In the genomic region with DNA sequence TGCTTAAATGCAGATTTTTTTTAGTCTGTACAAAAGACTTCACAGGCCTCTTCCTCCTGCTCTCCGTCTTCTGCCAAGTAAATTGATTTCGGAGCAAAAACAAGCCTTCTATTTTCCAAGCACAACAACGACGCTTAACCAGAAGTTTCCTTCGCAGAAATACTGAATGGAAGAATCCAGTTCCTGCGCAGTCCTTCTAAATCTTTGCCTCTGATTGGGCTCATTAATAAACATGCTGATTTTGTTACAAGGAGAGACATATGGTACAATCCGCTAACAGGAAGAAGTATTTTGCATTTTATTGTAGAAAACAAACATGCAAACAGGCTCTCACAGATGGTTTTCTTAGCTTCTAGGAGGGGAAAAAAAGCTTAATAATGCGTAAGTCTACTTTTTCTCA, we compare ENCODE assay signal across 20 mouse cellular contexts.
A peak's percentile ranks its signal among the peaks of the same experiment; 100 is the strongest.
DNase-seq lines count a peak whose midpoint lies in the region; ATAC-seq and TF ChIP-seq lines count a peak whose summit lies in the region.
"Had no signal": no experiment of that assay in that cellular context is flagged by ENCODE, and none has a peak within 500 bp of the region (broad histone marks: within the 10 kb centered on the region; RNA-seq: fewer than 3 reads in every experiment).

No protein-coding gene starts in this region.

- peaks cover 25% of the 10 kb centered on the region for H3K4me1 ChIP-seq in forebrain, embryonic 13.5 days
- no peaks in the 10 kb centered on the region for H3K4me1 ChIP-seq in forebrain, embryonic 11.5 days (replicated peaks; ENCODE audit: control insufficient read depth, insufficient read depth, low read length)
- no peaks in the 10 kb centered on the region for H3K4me1 ChIP-seq in forebrain, postnatal 0 days (ENCODE audit: insufficient read depth)

- no peak for DNase-seq in forebrain, embryonic 11.5 days (ENCODE audit: low spot score)
- no peak for DNase-seq in layer of hippocampus, adult 2 months (ENCODE audit: low spot score in 2 of 2)
- no peak for DNase-seq in layer of hippocampus, postnatal 10 days (ENCODE audit: low spot score in 2 of 2)
- DNase-seq in forebrain, postnatal 0 days: peak; percentile 62
- DNase-seq in right cerebral cortex, adult 18-20 months: no peak
- DNase-seq: adrenal gland, postnatal 10 days; adrenal gland, postnatal 36 days; cerebellum, adult 18-20 months; cerebellum, adult 9-10 months; cerebellum, postnatal 14 days; gastrocnemius, adult 2 months; gastrocnemius, postnatal 14 days; heart, adult 11 months; kidney, adult 2 months had no signal

- 40% methylated on average over 8 of the region's 8 CpGs for WGBS in forebrain, embryonic 13.5 days
- WGBS in forebrain, embryonic 11.5 days: 81% methylated on average over 8 of the region's 8 CpGs
- 23% methylated on average over 8 of the region's 8 CpGs for WGBS in forebrain, postnatal 0 days

- ATAC-seq in forebrain, embryonic 13.5 days: peak; percentile 36; the same call in 1 of the 2 replicates
- ATAC-seq in forebrain, embryonic 11.5 days (replicated peaks; ENCODE audit: low FRiP score): no peak
- ATAC-seq in forebrain, postnatal 0 days: peak; percentile 54
- ATAC-seq: activated CD4-positive, CD25-positive, alpha-beta regulatory T cell, adult 4 months; intestine, postnatal 0 days had no signal

- peaks cover 5% of the 10 kb centered on the region; the same call in 1 of the 2 replicates for H3K27me3 ChIP-seq in forebrain, embryonic 13.5 days
- 0 out of 2 replicates have a peak, but pooled peaks cover 2% of the 10 kb centered on the region for H3K27me3 ChIP-seq in forebrain, embryonic 11.5 days (ENCODE audit: control insufficient read depth, insufficient read depth, low read length)
- no peaks in the 10 kb centered on the region for H3K27me3 ChIP-seq in forebrain, postnatal 0 days (ENCODE audit: insufficient read depth, low read length)
- H3K27me3 ChIP-seq: hindbrain, embryonic 12.5 days; hindbrain, embryonic 15.5 days had no signal

- no peak overlapping the region for H3K9ac ChIP-seq in forebrain, embryonic 13.5 days
- H3K9ac ChIP-seq in forebrain, embryonic 11.5 days (ENCODE audit: low read length): no peak overlapping the region
- no peak overlapping the region for H3K9ac ChIP-seq in forebrain, postnatal 0 days
- H3K9ac ChIP-seq: hindbrain, embryonic 12.5 days; hindbrain, embryonic 15.5 days had no signal

- no peak overlapping the region for H3K4me2 ChIP-seq in forebrain, embryonic 13.5 days
- no peak overlapping the region for H3K4me2 ChIP-seq in forebrain, embryonic 11.5 days (ENCODE audit: low read depth, low read length, severe bottlenecking)
- no peak overlapping the region for H3K4me2 ChIP-seq in forebrain, postnatal 0 days (ENCODE audit: low read depth)
- H3K4me2 ChIP-seq: heart, embryonic 11.5 days; hindbrain, embryonic 12.5 days; hindbrain, embryonic 15.5 days had no signal

- no peaks in the 10 kb centered on the region for H3K9me3 ChIP-seq in forebrain, embryonic 13.5 days (replicated peaks)
- no peaks in the 10 kb centered on the region for H3K9me3 ChIP-seq in forebrain, embryonic 11.5 days (ENCODE audit: control insufficient read depth, low read length)
- no peaks in the 10 kb centered on the region for H3K9me3 ChIP-seq in forebrain, postnatal 0 days (ENCODE audit: low read length)
- H3K9me3 ChIP-seq: hindbrain, embryonic 12.5 days; hindbrain, embryonic 15.5 days had no signal

- H3K36me3 ChIP-seq in forebrain, embryonic 13.5 days (ENCODE audit: poor library complexity, severe bottlenecking): no peaks in the 10 kb centered on the region
- H3K36me3 ChIP-seq in forebrain, embryonic 11.5 days (ENCODE audit: control insufficient read depth, insufficient read depth, low read length): no peaks in the 10 kb centered on the region
- H3K36me3 ChIP-seq in forebrain, postnatal 0 days (ENCODE audit: insufficient read depth): no peaks in the 10 kb centered on the region
- H3K36me3 ChIP-seq: hindbrain, embryonic 12.5 days; hindbrain, embryonic 15.5 days had no signal

- H3K27ac ChIP-seq in forebrain, embryonic 13.5 days: 0 out of 2 replicates have a peak overlapping the region, but pooled peaks have one; percentile 2
- no peak overlapping the region for H3K27ac ChIP-seq in forebrain, embryonic 11.5 days (ENCODE audit: low read depth, low read length)
- peak overlapping the region; percentile 58; the same call in 1 of the 2 replicates for H3K27ac ChIP-seq in layer of hippocampus, adult 2 months
- no peak overlapping the region for H3K27ac ChIP-seq in forebrain, postnatal 0 days (ENCODE audit: low read depth, low read length)
- H3K27ac ChIP-seq: gastrocnemius, adult 2 months; hindbrain, embryonic 12.5 days; hindbrain, embryonic 15.5 days had no signal

- no peak overlapping the region for H3K4me3 ChIP-seq in forebrain, embryonic 13.5 days
- no peak overlapping the region for H3K4me3 ChIP-seq in forebrain, embryonic 11.5 days (ENCODE audit: low read depth, low read length)
- H3K4me3 ChIP-seq in layer of hippocampus, adult 2 months: no peak overlapping the region
- no peak overlapping the region for H3K4me3 ChIP-seq in forebrain, postnatal 0 days (ENCODE audit: low read depth, low read length)
- H3K4me3 ChIP-seq: gastrocnemius, adult 2 months; hindbrain, embryonic 12.5 days; hindbrain, embryonic 15.5 days had no signal

- TF ChIP-seq CTCF in layer of hippocampus, adult 2 months (conservative IDR thresholded peaks at IDR 0.05): no peak
- no peak for TF ChIP-seq CTCF in forebrain, postnatal 0 days (IDR thresholded peaks at IDR 0.05; ENCODE audit: low read depth)

Comparison
In these comparisons a context has a peak if more than half of its experiments do, and no peak if none do; other contexts are left out.
1. H3K27ac ChIP-seq: peak in forebrain, embryonic 13.5 days (single experiment) and layer of hippocampus, adult 2 months (single experiment); none in forebrain, embryonic 11.5 days (single experiment) and forebrain, postnatal 0 days (single experiment).